Mouse (Mus musculus): ENCODE data around the gene Peak1. TPM values are rescaled to one million over a fixed set of nuclear protein-coding genes. Genes with fewer than 3 reads are reported as not detected.

Peak1 gene
- total RNA-seq, 2 experiments from 2014 or later, result 30.3 to 34.3 TPM

DNA sequence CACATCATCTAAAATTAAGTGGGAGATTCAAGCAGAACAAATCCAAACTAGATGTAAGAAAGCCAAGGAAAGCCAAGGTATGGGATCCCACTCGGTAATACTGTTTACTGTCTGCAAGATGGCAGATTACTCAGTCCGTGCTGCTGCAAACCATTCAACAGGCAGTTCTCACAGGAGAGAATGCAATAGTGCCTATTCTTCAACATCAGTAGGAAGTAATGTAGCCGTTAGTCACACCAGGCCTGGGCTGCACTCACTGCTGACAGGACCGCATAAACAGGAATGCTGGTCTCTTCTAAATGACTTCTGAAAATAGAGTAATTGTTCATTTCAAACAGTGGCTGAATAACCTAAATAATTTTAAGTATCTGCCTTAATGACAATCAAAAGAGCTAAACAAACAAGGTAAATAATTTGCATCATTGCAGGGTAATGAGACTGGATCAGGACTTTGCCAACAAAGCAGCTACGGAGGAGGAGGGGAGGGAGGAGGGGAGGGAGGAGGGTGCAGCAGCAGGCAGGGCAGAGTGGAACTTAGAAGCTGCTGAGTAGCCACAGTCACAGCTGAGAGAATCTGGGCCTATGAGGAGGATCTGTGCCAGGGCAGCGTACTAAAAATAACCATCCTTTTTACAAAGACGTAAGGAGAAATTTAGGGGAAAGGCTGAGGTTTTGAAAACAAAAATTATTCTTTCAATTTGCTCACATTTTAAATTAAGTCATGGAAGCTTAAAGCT lies 266.0 kb downstream of the Peak1 start:
- DNase-seq (ENCODE audit: low spot score in 2 of 2), result no peak

Small RNA genes within 50 kb of the gene (microRNA-seq; reads per million reads assigned to microRNA genes)
- gene Gm24270, result not detected

Other genes with a start within 250 kb of the Peak1 start
- 10 to 100 TPM; 43.2 to 44.0 TPM for gene Hmg20a, start 542 bp upstream of the Peak1 start, total RNA-seq (2021)